Mouse (Mus musculus): ENCODE measurements at regions not wholly inside any gene's neighbourhood (a gene's known extent, or its start where the extent isn't known, plus 50 kb on each side); places are given as distances from the start of the nearest gene placed in this dataset.

- TF ChIP-seq CTCF (IDR thresholded peaks at IDR 0.05; ENCODE audit: insufficient read depth, low read length) (peak; percentile 56), POLR2A (IDR thresholded peaks at IDR 0.05; ENCODE audit: borderline replicate concordance, extremely low read depth, low read depth, low read length) (no peak)
These were observed 114.5 kb downstream of the Elovl4 start for GRCm38 (mm10) chr9:83691332-83692198.
